Mouse (Mus musculus) brain, embryonic 14.5 days (tissue): ENCODE results near the gene Yif1b.
"Not testable (repeated sequence)": the region's sequence is repeated elsewhere in the genome, so short reads cannot be mapped to it uniquely, and the experiment has no call there.

ENCODE experiments used
- CTCF ChIP-seq: fragments of 200-500 bp; IDR thresholded peaks from 2 replicates; pipeline ENCODE4 v1.5.1; 2012; ENCODE audit warnings: inconsistent platforms, mild to moderate bottlenecking, moderate library complexity, borderline replicate concordance; ENCODE audit not compliant: insufficient read depth, insufficient read length; ENCODE audit errors: extremely low read depth
- POLR2A ChIP-seq: fragments of 200-500 bp; IDR thresholded peaks from 2 replicates; pipeline ENCODE4 v1.6.1; 2012; ENCODE audit warnings: mild to moderate bottlenecking, inconsistent platforms, borderline replicate concordance; ENCODE audit not compliant: poor library complexity, insufficient read depth, insufficient read length, severe bottlenecking; ENCODE audit errors: extremely low read depth

DNA sequence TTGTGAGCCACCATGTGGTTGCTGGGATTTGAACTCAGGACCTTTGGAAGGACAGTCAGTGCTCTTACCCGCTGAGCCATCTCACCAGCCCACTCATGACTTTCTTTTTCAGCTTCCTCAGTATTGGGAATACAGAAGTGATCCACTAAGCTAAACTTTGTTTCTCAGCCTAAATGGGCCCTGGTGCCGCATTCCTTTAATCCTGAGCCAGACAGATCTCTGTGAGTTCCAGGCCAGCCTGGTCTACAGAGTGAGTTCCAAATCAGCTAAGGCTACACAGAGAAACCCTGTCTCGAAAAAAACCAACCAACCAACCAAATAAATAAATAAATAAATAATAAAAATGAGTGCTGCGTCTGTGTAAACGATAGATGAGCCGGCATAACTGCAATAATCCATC, 533 bp upstream of the Yif1b start:
- not testable (repeated sequence) for TF ChIP-seq POLR2A, CTCF
